ENCODE assay signal across 8 mouse cellular contexts in genomic region chr12:72820940-72821431, GRCm38 (mm10).
DNase-seq lines count a peak whose midpoint lies in the region; ATAC-seq and TF ChIP-seq lines count a peak whose summit lies in the region.

No protein-coding gene starts in this region.

- ATAC-seq in embryonic facial prominence, embryonic 14.5 days (ENCODE audit: low read depth) = peak; percentile 92
- peak; percentile 84 for ATAC-seq in stomach, embryonic 14.5 days (ENCODE audit: insufficient number of reproducible peaks, insufficient read depth, low FRiP score, low read depth)

- H3K4me1 ChIP-seq in E14TG2a.4 (replicated peaks; ENCODE audit: low read depth, low read length) = peaks cover 35% of the 10 kb centered on the region
- H3K4me1 ChIP-seq in embryonic facial prominence, embryonic 14.5 days (ENCODE audit: control insufficient read depth, insufficient read depth, low read length) = 0 out of 2 replicates have a peak, but pooled peaks cover 3% of the 10 kb centered on the region
- H3K4me1 ChIP-seq in megakaryocyte, embryonic 14.5 days = peaks cover 12% of the 10 kb centered on the region
- 0 out of 2 replicates have a peak, but pooled peaks cover 5% of the 10 kb centered on the region for H3K4me1 ChIP-seq in stomach, embryonic 14.5 days (ENCODE audit: control insufficient read depth, insufficient read depth, low read length)

- peaks cover 51% of the 10 kb centered on the region for H3K27me3 ChIP-seq in E14TG2a.4 (ENCODE audit: insufficient read depth, low read length)
- no peaks in the 10 kb centered on the region for H3K27me3 ChIP-seq in embryonic facial prominence, embryonic 14.5 days (replicated peaks; ENCODE audit: control insufficient read depth, insufficient read depth, low read length)
- H3K27me3 ChIP-seq in megakaryocyte, embryonic 14.5 days (replicated peaks) = peaks cover 72% of the 10 kb centered on the region
- no peaks in the 10 kb centered on the region for H3K27me3 ChIP-seq in stomach, embryonic 14.5 days (ENCODE audit: control insufficient read depth, insufficient read depth, low read length)

- DNase-seq in adrenal gland, adult (ENCODE audit: inconsistent age in 2 of 2, low spot score in 1 of 2) = peak; percentile 23 to 46
- no peak for DNase-seq in adrenal gland, postnatal 4 days (ENCODE audit: low spot score in 2 of 2)
- peak; percentile 91 for DNase-seq in embryonic facial prominence, embryonic 14.5 days (ENCODE audit: low spot score)
- DNase-seq in heart, postnatal 14 days = peak; percentile 19 to 24
- DNase-seq in left cerebral cortex, postnatal 36 days (ENCODE audit: low spot score in 2 of 2) = peak; percentile 18 to 24

- intact Hi-C loops in heart, postnatal 14 days (cut with DNase I) = no loop called here
- intact Hi-C loops in left cerebral cortex, postnatal 36 days (cut with DNase I) = no loop called here

- H3K9me3 ChIP-seq in E14TG2a.4 (ENCODE audit: low read length) = no peaks in the 10 kb centered on the region
- peaks cover 4% of the 10 kb centered on the region; the same call in 1 of the 2 replicates for H3K9me3 ChIP-seq in embryonic facial prominence, embryonic 14.5 days (ENCODE audit: control insufficient read depth, low read length)
- H3K9me3 ChIP-seq in megakaryocyte, embryonic 14.5 days = no peaks in the 10 kb centered on the region
- H3K9me3 ChIP-seq in stomach, embryonic 14.5 days (ENCODE audit: control insufficient read depth, low read depth, low read length) = no peaks in the 10 kb centered on the region

- no peak for TF ChIP-seq CTCF in E14TG2a.4 (conservative IDR thresholded peaks at IDR 0.05; ENCODE audit: low read length)

- peak overlapping the region; percentile 64 for H3K4me3 ChIP-seq in E14TG2a.4 (replicated peaks; ENCODE audit: low read length)
- peak overlapping the region; percentile 31 for H3K4me3 ChIP-seq in embryonic facial prominence, embryonic 14.5 days (ENCODE audit: low read depth, low read length)
- H3K4me3 ChIP-seq in megakaryocyte, embryonic 14.5 days (replicated peaks) = peak overlapping the region; percentile 88
- H3K4me3 ChIP-seq in stomach, embryonic 14.5 days (ENCODE audit: low read depth, low read length) = peak overlapping the region; percentile 37

- WGBS in embryonic facial prominence, embryonic 14.5 days = 6% methylated on average over 15 of the region's 24 CpGs
- WGBS in stomach, embryonic 14.5 days = 5% methylated on average over 24 of the region's 24 CpGs

- peak overlapping the region; percentile 47 for H3K9ac ChIP-seq in embryonic facial prominence, embryonic 14.5 days (ENCODE audit: low read depth, low read length)
- 0 out of 2 replicates have a peak overlapping the region, but pooled peaks have one; percentile 18 for H3K9ac ChIP-seq in stomach, embryonic 14.5 days (replicated peaks; ENCODE audit: low read depth, low read length)

- H3K4me2 ChIP-seq in embryonic facial prominence, embryonic 14.5 days (ENCODE audit: low read depth, low read length) = peak overlapping the region; percentile 61
- peak overlapping the region; percentile 69 for H3K4me2 ChIP-seq in stomach, embryonic 14.5 days (replicated peaks; ENCODE audit: low read depth, low read length)

- no peaks in the 10 kb centered on the region for H3K36me3 ChIP-seq in E14TG2a.4 (ENCODE audit: insufficient read depth, low read length)
- no peaks in the 10 kb centered on the region for H3K36me3 ChIP-seq in embryonic facial prominence, embryonic 14.5 days (ENCODE audit: control insufficient read depth, insufficient read depth, low read length)
- H3K36me3 ChIP-seq in megakaryocyte, embryonic 14.5 days (replicated peaks; ENCODE audit: low read length) = no peaks in the 10 kb centered on the region
- H3K36me3 ChIP-seq in stomach, embryonic 14.5 days (ENCODE audit: control insufficient read depth, insufficient read depth, low read length) = no peaks in the 10 kb centered on the region

- peak overlapping the region; percentile 74 for H3K27ac ChIP-seq in embryonic facial prominence, embryonic 14.5 days (replicated peaks; ENCODE audit: low read depth, low read length)
- peak overlapping the region; percentile 80 for H3K27ac ChIP-seq in stomach, embryonic 14.5 days (ENCODE audit: low read length)

Comparison
In these comparisons a context has a peak if more than half of its experiments do, and no peak if none do; other contexts are left out.
1. DNase-seq: peak in adrenal gland, adult (2 of 2), embryonic facial prominence, embryonic 14.5 days (single experiment), heart, postnatal 14 days (2 of 2) and left cerebral cortex, postnatal 36 days (2 of 2); none in adrenal gland, postnatal 4 days (0 of 2).
2. H3K4me3 ChIP-seq: peak in every context shown above with its lines; median percentile 88 in megakaryocyte, embryonic 14.5 days; 64 in E14TG2a.4; 37 in stomach, embryonic 14.5 days; 31 in embryonic facial prominence, embryonic 14.5 days.